Mouse (Mus musculus): ENCODE results near the gene Gstm7. TPM values are rescaled to one million over a fixed set of nuclear protein-coding genes. Genes with fewer than 3 reads are reported as not detected.
"Not testable (repeated sequence)": the region's sequence is repeated elsewhere in the genome, so short reads cannot be mapped to it uniquely, and the experiment has no call there.

The Gstm7 gene
- 152 and 157 TPM in 2 replicates for total RNA-seq (2021)
- long read RNA-seq, transcript Gstm7-203 (8 exons, 783 nt): minor isoform, 5 of 140 reads
- long read RNA-seq, transcript Gstm7-201 (8 exons, 1,377 nt): major isoform, 113 of 140 reads
- long read RNA-seq, partial matches to known transcripts: 3 of 140 reads
- long read RNA-seq, other reads (novel, unspliced or antisense): 19 of 140 reads

GRCm38 (mm10) chr3:107931670-107932069, at the start of gene Gstm7:
Gene Gstm7 (minus strand): TSS chr3:107931817.
- DNase-seq: peak; percentile 99

GRCm38 (mm10) chr3:107981261-107981660, 49.6 kb upstream of the Gstm7 start:
- no peak for DNase-seq

GRCm38 (mm10) chr3:107977691-107978090, 46.1 kb upstream of the Gstm7 start:
- no peak for DNase-seq

- DNase-seq: no peak
Measured at GRCm38 (mm10) chr3:107974237-107974636, 42.6 kb upstream of the Gstm7 start.

- DNase-seq: no peak
Measured at GRCm38 (mm10) chr3:107972070-107972469, 40.5 kb upstream of the Gstm7 start.

- DNase-seq: not testable (repeated sequence)
Measured at GRCm38 (mm10) chr3:107971101-107971500, 39.5 kb upstream of the Gstm7 start.

GRCm38 (mm10) chr3:107968724-107969395, 37.2 kb upstream of the Gstm7 start, which contains the start of gene Gstm3:
Gene Gstm3 (minus strand): TSS chr3:107969283.
- DNase-seq: no peak

- DNase-seq: no peak
Measured at GRCm38 (mm10) chr3:107966631-107967030, 35.0 kb upstream of the Gstm7 start.

GRCm38 (mm10) chr3:107965592-107965991, 34.0 kb upstream of the Gstm7 start:
- DNase-seq: no peak

GRCm38 (mm10) chr3:107964656-107965308, 33.2 kb upstream of the Gstm7 start:
- peak; percentile 36 for DNase-seq

GRCm38 (mm10) chr3:107964026-107964425, 32.4 kb upstream of the Gstm7 start:
- no peak for DNase-seq

- not testable (repeated sequence) for DNase-seq
Measured at GRCm38 (mm10) chr3:107955260-107955659, 23.6 kb upstream of the Gstm7 start.

- DNase-seq: peak; percentile 39
Measured at GRCm38 (mm10) chr3:107953906-107954305, 22.3 kb upstream of the Gstm7 start.

- peak; percentile 88 for DNase-seq
Measured at GRCm38 (mm10) chr3:107953328-107953755, 21.7 kb upstream of the Gstm7 start.

GRCm38 (mm10) chr3:107950531-107950930, 18.9 kb upstream of the Gstm7 start:
- DNase-seq: no peak

GRCm38 (mm10) chr3:107949461-107949860, 17.8 kb upstream of the Gstm7 start:
- not testable (repeated sequence) for DNase-seq

- DNase-seq: no peak
Measured at GRCm38 (mm10) chr3:107945729-107946128, 14.1 kb upstream of the Gstm7 start.

- no peak for DNase-seq
Measured at GRCm38 (mm10) chr3:107943239-107943990, 11.8 kb upstream of the Gstm7 start, which contains the start of gene Gstm6. Gene Gstm6 (minus strand): TSS chr3:107943749.

- DNase-seq: no peak
Measured at GRCm38 (mm10) chr3:107941261-107941660, 9.6 kb upstream of the Gstm7 start.

- DNase-seq: no peak
Measured at GRCm38 (mm10) chr3:107940524-107940923, 8.9 kb upstream of the Gstm7 start.

- DNase-seq: no peak
Measured at GRCm38 (mm10) chr3:107939830-107940229, 8.2 kb upstream of the Gstm7 start.

- DNase-seq: peak; percentile 74
Measured at GRCm38 (mm10) chr3:107939403-107939802, 7.8 kb upstream of the Gstm7 start.
